Mouse (Mus musculus) forebrain, embryonic 16.5 days (tissue): ENCODE data around the gene Zfp30. TPM values are rescaled to one million over a fixed set of nuclear protein-coding genes. Genes with fewer than 3 reads are reported as not detected.
A peak's percentile ranks its signal among the peaks of the same experiment; 100 is the strongest.

Experiments
- ATAC-seq: fragments of 200-750 bp; cut with Nextera tagmentation; 2 replicates; pipeline ENCODE4 v1.8.0; 2017; ENCODE audit warnings: mild to moderate bottlenecking, moderate library complexity
- H3K27ac ChIP-seq: fragments of 300-500 bp; sonication (generic); 2 replicates; pipeline ENCODE4 v1.5.1; 2014; ENCODE audit warnings: low read length, control low read depth
- H3K27me3 ChIP-seq: fragments of 300-500 bp; sonication (generic); replicated peaks from 2 replicates; pipeline ENCODE4 v1.6.1; 2014; ENCODE audit warnings: low read length; ENCODE audit not compliant: control insufficient read depth, insufficient read depth
- H3K36me3 ChIP-seq: fragments of 300-500 bp; sonication (generic); 2 replicates; pipeline ENCODE4 v1.6.1; 2014; ENCODE audit not compliant: control insufficient read depth, insufficient read depth
- H3K4me1 ChIP-seq: fragments of 300-500 bp; sonication (generic); replicated peaks from 2 replicates; pipeline ENCODE4 v1.6.1; 2014; ENCODE audit warnings: low read length; ENCODE audit not compliant: control insufficient read depth, insufficient read depth
- H3K4me2 ChIP-seq: fragments of 300-500 bp; sonication (generic); 2 replicates; pipeline ENCODE4 v1.6.1; 2014; ENCODE audit warnings: mild to moderate bottlenecking, low read length, control low read depth
- H3K4me3 ChIP-seq: fragments of 300-500 bp; sonication (generic); replicated peaks from 2 replicates; pipeline ENCODE4 v1.5.1; 2014; ENCODE audit warnings: mild to moderate bottlenecking, low read length, control low read depth
- H3K9ac ChIP-seq: fragments of 300-500 bp; sonication (generic); replicated peaks from 2 replicates; pipeline ENCODE4 v1.6.1; 2014; ENCODE audit warnings: low read depth, low read length, control low read depth
- H3K9me3 ChIP-seq: fragments of 300-500 bp; sonication (generic); 2 replicates; pipeline ENCODE4 v1.6.1; 2016; ENCODE audit warnings: low read length; ENCODE audit not compliant: control insufficient read depth
- WGBS: fragments of 180-500 bp; shearing (Covaris S2); extraction: QIAGEN DNeasy Blood & Tissue Kit; methylation state at CpG from one replicate; pipeline ENCODE4 v1.1.7; 2014; 5-methylcytosine and 5-hydroxymethylcytosine counted together
- polyA plus RNA-seq: library from polyadenylated mRNA; unstranded; fragments of >200 nt; fragmentation: Nextera tagmentation; extraction: Ambion mirVana; gene quantifications from 2 replicates; pipeline ENCODE4 v1.2.1, GENCODE M21; 2015

The Zfp30 gene
- 17.0 and 17.9 TPM in 2 replicates for polyA plus RNA-seq

- no peaks in the 10 kb centered on the region for H3K27me3 ChIP-seq
- H3K36me3 ChIP-seq: peaks cover 15% of the 10 kb centered on the region
- ATAC-seq: peak; percentile 98
- no peaks in the 10 kb centered on the region for H3K9me3 ChIP-seq
- H3K9ac ChIP-seq: peak within 1 kb of the TSS; percentile 95
- peak within 1 kb of the TSS; percentile 99 for H3K4me3 ChIP-seq
- WGBS: under 1% methylated on average over 45 of the region's 45 CpGs
- H3K4me1 ChIP-seq: peaks cover 26% of the 10 kb centered on the region
- peak within 1 kb of the TSS; percentile 89 for H3K27ac ChIP-seq
- peak within 1 kb of the TSS; percentile 67 for H3K4me2 ChIP-seq
Measured at GRCm38 (mm10) chr7:29783871-29784551, at the start of gene Zfp30. Zfp30 (plus strand) TSS chr7:29783998.

- 77% methylated on average over 3 of the region's 3 CpGs for WGBS
- no peaks in the 10 kb centered on the region for H3K4me1 ChIP-seq
- no peaks in the 10 kb centered on the region for H3K9me3 ChIP-seq
- no peaks in the 10 kb centered on the region for H3K36me3 ChIP-seq
- H3K4me2 ChIP-seq: no peak overlapping the region
- no peaks in the 10 kb centered on the region for H3K27me3 ChIP-seq
- H3K9ac ChIP-seq: no peak overlapping the region
- no peak for ATAC-seq
- H3K4me3 ChIP-seq: no peak overlapping the region
- no peak overlapping the region for H3K27ac ChIP-seq
Measured at GRCm38 (mm10) chr7:29742258-29742657, 41.5 kb upstream of the Zfp30 start.

- Histone ChIP-seq H3K4me1 (no peaks in the 10 kb centered on the region), H3K9ac (no peak overlapping the region), H3K9me3 (no peaks in the 10 kb centered on the region), H3K27ac (no peak overlapping the region), H3K4me2 (no peak overlapping the region), H3K4me3 (no peak overlapping the region), H3K27me3 (no peaks in the 10 kb centered on the region), H3K36me3 (no peaks in the 10 kb centered on the region)
- no peak for ATAC-seq
- 87% methylated on average over 5 of the region's 5 CpGs for WGBS
Measured at GRCm38 (mm10) chr7:29760476-29760875, 23.3 kb upstream of the Zfp30 start.

- H3K27ac ChIP-seq: no peak overlapping the region
- no peak overlapping the region for H3K9ac ChIP-seq
- no peak for ATAC-seq
- H3K4me3 ChIP-seq: no peak overlapping the region
- H3K9me3 ChIP-seq: no peaks in the 10 kb centered on the region
- no peak overlapping the region for H3K4me2 ChIP-seq
- 83% methylated on average over 7 of the region's 7 CpGs for WGBS
- peaks cover 19% of the 10 kb centered on the region for H3K4me1 ChIP-seq
- H3K27me3 ChIP-seq: no peaks in the 10 kb centered on the region
- no peaks in the 10 kb centered on the region for H3K36me3 ChIP-seq
Measured at GRCm38 (mm10) chr7:29764702-29765101, 19.1 kb upstream of the Zfp30 start.

DNA sequence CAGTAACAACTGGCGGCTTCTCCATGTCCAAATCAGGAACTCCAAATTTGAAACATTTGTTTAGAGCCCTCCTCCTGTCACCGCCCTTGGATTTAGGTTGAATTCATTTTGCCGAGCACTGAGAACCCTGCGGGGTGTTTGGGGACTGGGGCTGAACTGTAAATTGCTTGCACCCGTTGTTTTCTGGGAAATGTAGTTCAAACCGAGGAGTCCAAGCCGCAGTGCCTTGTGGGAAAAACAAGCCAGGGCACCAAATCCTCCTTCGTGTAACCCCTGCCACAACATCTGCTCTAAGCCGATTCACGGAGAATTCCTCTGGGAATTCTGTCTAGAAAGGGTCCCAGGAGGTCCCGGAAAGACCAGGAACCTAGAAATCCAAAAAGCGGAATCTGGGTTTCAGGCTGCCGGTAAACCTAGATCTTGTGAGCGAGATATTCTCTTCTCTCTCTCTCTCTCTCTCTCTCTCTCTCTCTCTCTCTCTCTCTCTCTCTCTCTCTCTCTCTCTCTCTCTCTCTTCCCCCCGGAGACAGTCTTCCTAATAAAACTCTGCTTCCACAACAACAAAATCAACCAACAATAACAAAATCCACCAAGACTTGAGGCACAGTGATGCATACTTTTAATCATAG, 16.6 kb upstream of the Zfp30 start:
- H3K4me2 ChIP-seq: peak overlapping the region; percentile 87
- WGBS: 0% methylated on average over 15 of the region's 15 CpGs
- no peaks in the 10 kb centered on the region for H3K27me3 ChIP-seq
- no peaks in the 10 kb centered on the region for H3K9me3 ChIP-seq
- peak overlapping the region; percentile 62 for H3K4me3 ChIP-seq
- H3K4me1 ChIP-seq: peaks cover 26% of the 10 kb centered on the region
- peak overlapping the region; percentile 65 for H3K9ac ChIP-seq
- H3K36me3 ChIP-seq: no peaks in the 10 kb centered on the region
- peak; percentile 51 for ATAC-seq
- H3K27ac ChIP-seq: peak overlapping the region; percentile 62

- H3K9me3 ChIP-seq: no peaks in the 10 kb centered on the region
- peak; percentile 96 for ATAC-seq
- peak within 1 kb of the TSS; percentile 65 for H3K9ac ChIP-seq
Measured at GRCm38 (mm10) chr7:29768090-29768900, 15.5 kb upstream of the Zfp30 start, which contains the start of gene Zfp84. Zfp84 (plus strand) TSS chr7:29768552.

GRCm38 (mm10) chr7:29768980-29769379, 14.8 kb upstream of the Zfp30 start:
- 9% methylated on average over 10 of the region's 10 CpGs for WGBS
- Histone ChIP-seq H3K36me3 (peaks cover 5% of the 10 kb centered on the region; the same call in 1 of the 2 replicates), H3K4me2 (peak overlapping the region; percentile 87), H3K27me3 (no peaks in the 10 kb centered on the region), H3K4me1 (peaks cover 26% of the 10 kb centered on the region), H3K9me3 (no peaks in the 10 kb centered on the region), H3K9ac (peak overlapping the region; percentile 63), H3K4me3 (peak overlapping the region; percentile 62), H3K27ac (peak overlapping the region; percentile 87)
- no peak for ATAC-seq

More at GRCm38 (mm10) chr7:29768090-29768900, 15.5 kb upstream of the Zfp30 start, which contains the start of gene Zfp84:
- H3K4me1 ChIP-seq: peaks cover 26% of the 10 kb centered on the region
- H3K4me3 ChIP-seq: peak within 1 kb of the TSS; percentile 62
- H3K27me3 ChIP-seq: no peaks in the 10 kb centered on the region
- peak within 1 kb of the TSS; percentile 87 for H3K27ac ChIP-seq
- H3K4me2 ChIP-seq: peak within 1 kb of the TSS; percentile 87
- H3K36me3 ChIP-seq: peaks cover 1% of the 10 kb centered on the region; the same call in 1 of the 2 replicates
- WGBS: under 1% methylated on average over 32 of the region's 32 CpGs

DNA sequence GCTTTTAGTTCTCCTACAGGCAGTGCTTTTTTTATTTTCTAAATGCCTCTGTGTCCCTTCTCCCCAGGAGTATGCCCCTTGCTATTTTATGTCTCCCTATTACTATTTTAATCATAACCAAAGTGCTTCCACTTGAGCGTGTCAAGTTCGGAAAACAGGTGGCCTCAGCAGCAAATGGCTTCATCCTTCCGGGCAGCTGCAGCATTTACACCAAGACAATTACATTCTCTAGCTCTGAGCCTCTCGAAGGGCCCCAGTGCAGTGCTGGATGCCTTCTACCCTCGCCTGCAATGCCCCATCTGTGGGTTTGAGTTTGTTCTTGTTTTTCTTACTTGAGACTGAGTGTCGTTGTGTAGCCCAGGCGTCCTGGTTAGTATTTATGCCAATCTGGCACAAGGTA, 10.3 kb upstream of the Zfp30 start:
- Histone ChIP-seq H3K4me2 (no peak overlapping the region), H3K27ac (no peak overlapping the region), H3K36me3 (peaks cover 35% of the 10 kb centered on the region), H3K9me3 (no peaks in the 10 kb centered on the region), H3K4me3 (no peak overlapping the region), H3K4me1 (peaks cover 15% of the 10 kb centered on the region), H3K9ac (no peak overlapping the region), H3K27me3 (no peaks in the 10 kb centered on the region)
- WGBS: 87% methylated on average over 7 of the region's 7 CpGs
- no peak for ATAC-seq

DNA sequence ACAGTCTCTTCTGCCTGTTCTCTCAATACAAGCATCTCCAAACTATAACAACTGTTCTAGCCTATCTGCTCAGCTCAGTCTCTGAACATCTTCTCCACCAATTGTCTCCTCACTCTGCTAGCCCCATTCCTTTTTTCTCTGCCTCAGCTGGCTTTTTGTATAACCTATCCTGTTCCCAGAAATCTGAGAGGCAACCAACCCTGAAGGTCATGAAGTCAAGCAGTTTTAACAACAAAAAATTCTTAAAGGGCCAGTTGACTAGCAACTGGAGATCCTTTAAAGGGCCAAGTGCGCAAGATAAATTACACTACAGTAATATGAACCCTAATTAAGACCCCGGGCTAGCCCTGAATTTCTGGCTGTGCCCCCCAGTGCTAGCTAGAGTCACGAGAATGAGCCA, 9.4 kb upstream of the Zfp30 start:
- H3K36me3 ChIP-seq: peaks cover 38% of the 10 kb centered on the region
- no peak overlapping the region for H3K9ac ChIP-seq
- H3K4me1 ChIP-seq: peaks cover 10% of the 10 kb centered on the region
- no peak overlapping the region for H3K27ac ChIP-seq
- H3K9me3 ChIP-seq: no peaks in the 10 kb centered on the region
- no peak overlapping the region for H3K4me3 ChIP-seq
- H3K4me2 ChIP-seq: no peak overlapping the region
- no peaks in the 10 kb centered on the region for H3K27me3 ChIP-seq
- ATAC-seq: no peak
- 92% methylated on average over 3 of the region's 3 CpGs for WGBS
